Comparison of ENCODE assay signal across 9 mouse cellular contexts in genomic region chr2:38186438-38186837, GRCm38 (mm10).
A peak's percentile ranks its signal among the peaks of the same experiment; 100 is the strongest.
DNase-seq lines count a peak whose midpoint lies in the region; ATAC-seq and TF ChIP-seq lines count a peak whose summit lies in the region.
"Had no signal": no experiment of that assay in that cellular context is flagged by ENCODE, and none has a peak within 500 bp of the region (broad histone marks: within the 10 kb centered on the region; RNA-seq: fewer than 3 reads in every experiment).

No protein-coding gene starts in this region.

- no peak overlapping the region for H3K4me2 ChIP-seq in forebrain, embryonic 11.5 days (ENCODE audit: low read depth, low read length, severe bottlenecking)
- no peak overlapping the region for H3K4me2 ChIP-seq in forebrain, embryonic 15.5 days (replicated peaks)
- no peak overlapping the region for H3K4me2 ChIP-seq in lung, postnatal 0 days (replicated peaks; ENCODE audit: low read depth, low read length)

- WGBS in forebrain, embryonic 11.5 days = 57% methylated on average over 2 of the region's 2 CpGs
- 58% methylated on average over 2 of the region's 2 CpGs for WGBS in forebrain, embryonic 15.5 days
- 67% methylated on average over 2 of the region's 2 CpGs for WGBS in lung, postnatal 0 days

- TF ChIP-seq CTCF in lung, postnatal 0 days (IDR thresholded peaks at IDR 0.05) = peak; percentile 53

- no peaks in the 10 kb centered on the region for H3K27me3 ChIP-seq in forebrain, embryonic 11.5 days (ENCODE audit: control insufficient read depth, insufficient read depth, low read length)
- H3K27me3 ChIP-seq in forebrain, embryonic 15.5 days = no peaks in the 10 kb centered on the region
- H3K27me3 ChIP-seq in lung, postnatal 0 days (replicated peaks; ENCODE audit: insufficient read depth, low read length) = no peaks in the 10 kb centered on the region

- H3K4me3 ChIP-seq in forebrain, embryonic 11.5 days (ENCODE audit: low read depth, low read length) = no peak overlapping the region
- no peak overlapping the region for H3K4me3 ChIP-seq in forebrain, embryonic 15.5 days
- no peak overlapping the region for H3K4me3 ChIP-seq in lung, postnatal 0 days (ENCODE audit: low read depth, low read length)

- H3K27ac ChIP-seq in forebrain, embryonic 11.5 days (ENCODE audit: low read depth, low read length) = no peak overlapping the region
- no peak overlapping the region for H3K27ac ChIP-seq in forebrain, embryonic 15.5 days (replicated peaks)
- H3K27ac ChIP-seq in lung, postnatal 0 days (ENCODE audit: low read length) = no peak overlapping the region
- H3K27ac ChIP-seq: macrophage had no signal

- H3K36me3 ChIP-seq in forebrain, embryonic 11.5 days (ENCODE audit: control insufficient read depth, insufficient read depth, low read length) = no peaks in the 10 kb centered on the region
- H3K36me3 ChIP-seq in forebrain, embryonic 15.5 days = no peaks in the 10 kb centered on the region
- no peaks in the 10 kb centered on the region for H3K36me3 ChIP-seq in lung, postnatal 0 days (ENCODE audit: insufficient read depth, low read length)

- no peak for TF ChIP-seq EP300 in lung, postnatal 0 days (IDR thresholded peaks at IDR 0.05)

- 0 out of 2 replicates have a peak, but pooled peaks cover 3% of the 10 kb centered on the region for H3K4me1 ChIP-seq in forebrain, embryonic 11.5 days (replicated peaks; ENCODE audit: control insufficient read depth, insufficient read depth, low read length)
- H3K4me1 ChIP-seq in forebrain, embryonic 15.5 days = no peaks in the 10 kb centered on the region
- H3K4me1 ChIP-seq in lung, postnatal 0 days (ENCODE audit: insufficient read depth, low read depth, low read length) = no peaks in the 10 kb centered on the region

- H3K9ac ChIP-seq in forebrain, embryonic 11.5 days (ENCODE audit: low read length) = no peak overlapping the region
- H3K9ac ChIP-seq in forebrain, embryonic 15.5 days (replicated peaks) = no peak overlapping the region
- H3K9ac ChIP-seq in lung, postnatal 0 days (replicated peaks; ENCODE audit: low read depth) = no peak overlapping the region

- peak; percentile 46 for DNase-seq in forebrain, embryonic 11.5 days (ENCODE audit: low spot score)
- no peak for DNase-seq in lung, postnatal 0 days (ENCODE audit: low spot score)
- DNase-seq in lung, adult 18-20 months = no peak
- DNase-seq in adrenal gland, postnatal 14 days = peak; percentile 53
- peak; percentile 56 for DNase-seq in retina, postnatal 1 day
- no peak for DNase-seq in right cerebral cortex, postnatal 4 days
- DNase-seq in frontal cortex, adult 2 months (ENCODE audit: extremely low spot score in 1 of 2, low spot score in 1 of 2) = no peak

- no peaks in the 10 kb centered on the region for H3K9me3 ChIP-seq in forebrain, embryonic 11.5 days (ENCODE audit: control insufficient read depth, low read length)
- no peaks in the 10 kb centered on the region for H3K9me3 ChIP-seq in forebrain, embryonic 15.5 days
- H3K9me3 ChIP-seq in lung, postnatal 0 days (ENCODE audit: low read length) = no peaks in the 10 kb centered on the region

- ATAC-seq in forebrain, embryonic 11.5 days (replicated peaks; ENCODE audit: low FRiP score) = no peak
- ATAC-seq in forebrain, embryonic 15.5 days (replicated peaks) = no peak
- no peak for ATAC-seq in lung, postnatal 0 days

Comparison
In these comparisons a context has a peak if more than half of its experiments do, and no peak if none do; other contexts are left out.
1. DNase-seq: peak in forebrain, embryonic 11.5 days (single experiment), adrenal gland, postnatal 14 days (single experiment) and retina, postnatal 1 day (single experiment); none in lung, postnatal 0 days (single experiment), lung, adult 18-20 months (0 of 2), right cerebral cortex, postnatal 4 days (single experiment) and frontal cortex, adult 2 months (0 of 2).